Mouse (Mus musculus): ENCODE measurements around the gene Cyp2d22. TPM values are rescaled to one million over a fixed set of nuclear protein-coding genes. Genes with fewer than 3 reads are reported as not detected.
"Not testable (repeated sequence)": the region's sequence is repeated elsewhere in the genome, so short reads cannot be mapped to it uniquely, and the experiment has no call there.

Gene Cyp2d22
- polyA plus RNA-seq, 1 experiment from 2014 or later, result 12.3 TPM

- no peaks in the 10 kb centered on the region for H3K27me3 ChIP-seq
- H3K4me1 ChIP-seq (replicated peaks), result peaks cover 38% of the 10 kb centered on the region
- no peaks in the 10 kb centered on the region for H3K9me3 ChIP-seq (replicated peaks)
- H3K36me3 ChIP-seq, result no peaks in the 10 kb centered on the region
- no peak overlapping the region for H3K4me2 ChIP-seq
- H3K27ac ChIP-seq, result peak overlapping the region; percentile 65
- WGBS, result 89% methylated on average over 9 of the region's 9 CpGs
- H3K9ac ChIP-seq, result no peak overlapping the region
- ATAC-seq (replicated peaks; ENCODE audit: insufficient number of reproducible peaks, insufficient read depth, low FRiP score, low read depth), result no peak
- H3K4me3 ChIP-seq, result no peak overlapping the region
These were observed 4.2 kb downstream of the Cyp2d22 start for GRCm38 (mm10) chr15:82375855-82376254.

GRCm38 (mm10) chr15:82374437-82374836 is 5.6 kb downstream of the Cyp2d22 start:
- no peaks in the 10 kb centered on the region for H3K27me3 ChIP-seq
- H3K9ac ChIP-seq, result no peak overlapping the region
- ATAC-seq (replicated peaks; ENCODE audit: insufficient number of reproducible peaks, insufficient read depth, low FRiP score, low read depth), result no peak
- H3K4me2 ChIP-seq, result no peak overlapping the region
- H3K4me3 ChIP-seq, result no peak overlapping the region
- H3K36me3 ChIP-seq, result no peaks in the 10 kb centered on the region
- WGBS, result 81% methylated on average over 5 of the region's 5 CpGs
- H3K27ac ChIP-seq, result no peak overlapping the region
- no peaks in the 10 kb centered on the region for H3K9me3 ChIP-seq (replicated peaks)
- H3K4me1 ChIP-seq (replicated peaks), result peaks cover 31% of the 10 kb centered on the region

- no peaks in the 10 kb centered on the region for H3K9me3 ChIP-seq (replicated peaks)
- H3K27ac ChIP-seq, result no peak overlapping the region
- ATAC-seq (replicated peaks; ENCODE audit: insufficient number of reproducible peaks, insufficient read depth, low FRiP score, low read depth), result no peak
- H3K4me2 ChIP-seq, result no peak overlapping the region
- H3K9ac ChIP-seq, result no peak overlapping the region
- WGBS, result 83% methylated on average over 5 of the region's 5 CpGs
- H3K4me1 ChIP-seq (replicated peaks), result peaks cover 23% of the 10 kb centered on the region
- peaks cover 3% of the 10 kb centered on the region; the same call in 1 of the 2 replicates for H3K36me3 ChIP-seq
- no peak overlapping the region for H3K4me3 ChIP-seq
- no peaks in the 10 kb centered on the region for H3K27me3 ChIP-seq
These were observed 7.1 kb downstream of the Cyp2d22 start for GRCm38 (mm10) chr15:82372991-82373390.

GRCm38 (mm10) chr15:82372446-82372845 is 7.6 kb downstream of the Cyp2d22 start:
- Histone ChIP-seq H3K27me3 (no peaks in the 10 kb centered on the region), H3K4me1 (replicated peaks) (peaks cover 17% of the 10 kb centered on the region), H3K4me2 (no peak overlapping the region), H3K36me3 (peaks cover 3% of the 10 kb centered on the region; the same call in 1 of the 2 replicates), H3K9me3 (replicated peaks) (no peaks in the 10 kb centered on the region), H3K9ac (no peak overlapping the region), H3K4me3 (no peak overlapping the region), H3K27ac (no peak overlapping the region)
- 85% methylated on average over 6 of the region's 6 CpGs for WGBS
- no peak for ATAC-seq (replicated peaks; ENCODE audit: insufficient number of reproducible peaks, insufficient read depth, low FRiP score, low read depth)

- Histone ChIP-seq H3K27ac (no peak overlapping the region), H3K9me3 (replicated peaks) (no peaks in the 10 kb centered on the region), H3K9ac (no peak overlapping the region), H3K4me2 (no peak overlapping the region), H3K4me3 (no peak overlapping the region), H3K4me1 (replicated peaks) (0 out of 2 replicates have a peak, but pooled peaks cover 2% of the 10 kb centered on the region), H3K36me3 (peaks cover 3% of the 10 kb centered on the region; the same call in 1 of the 2 replicates), H3K27me3 (no peaks in the 10 kb centered on the region)
- no peak for ATAC-seq (replicated peaks; ENCODE audit: insufficient number of reproducible peaks, insufficient read depth, low FRiP score, low read depth)
- WGBS, result 83% methylated on average over 1 of the region's 1 CpGs
These were observed 11.2 kb downstream of the Cyp2d22 start for GRCm38 (mm10) chr15:82368851-82369250.

GRCm38 (mm10) chr15:82368146-82368545 is 11.9 kb downstream of the Cyp2d22 start:
- Histone ChIP-seq H3K4me2 (no peak overlapping the region), H3K9ac (no peak overlapping the region), H3K4me1 (replicated peaks) (0 out of 2 replicates have a peak, but pooled peaks cover 2% of the 10 kb centered on the region), H3K27me3 (no peaks in the 10 kb centered on the region), H3K36me3 (peaks cover 3% of the 10 kb centered on the region; the same call in 1 of the 2 replicates), H3K4me3 (no peak overlapping the region), H3K9me3 (replicated peaks) (no peaks in the 10 kb centered on the region), H3K27ac (no peak overlapping the region)
- ATAC-seq (replicated peaks; ENCODE audit: insufficient number of reproducible peaks, insufficient read depth, low FRiP score, low read depth), result no peak
- 80% methylated on average over 4 of the region's 4 CpGs for WGBS

- not testable (repeated sequence) for ATAC-seq (replicated peaks; ENCODE audit: insufficient number of reproducible peaks, insufficient read depth, low FRiP score, low read depth); H3K4me3 ChIP-seq; H3K9me3 ChIP-seq (replicated peaks); H3K9ac ChIP-seq; H3K36me3 ChIP-seq; H3K4me1 ChIP-seq (replicated peaks); H3K27me3 ChIP-seq
- H3K27ac ChIP-seq, result peak overlapping the region; percentile 57; the same call in 1 of the 2 replicates
- H3K4me2 ChIP-seq, result peak overlapping the region; percentile 45; the same call in 1 of the 2 replicates
- 8% methylated on average over 5 of the region's 9 CpGs for WGBS
These were observed 15.5 kb downstream of the Cyp2d22 start for GRCm38 (mm10) chr15:82364561-82364960.

GRCm38 (mm10) chr15:82363801-82364200 is 16.3 kb downstream of the Cyp2d22 start:
- H3K27me3 ChIP-seq; H3K4me2 ChIP-seq; H3K36me3 ChIP-seq; H3K4me3 ChIP-seq; H3K27ac ChIP-seq; ATAC-seq (replicated peaks; ENCODE audit: insufficient number of reproducible peaks, insufficient read depth, low FRiP score, low read depth); H3K9ac ChIP-seq; H3K9me3 ChIP-seq (replicated peaks): not testable (repeated sequence)
- H3K4me1 ChIP-seq (replicated peaks), result peaks cover 12% of the 10 kb centered on the region
- 52% methylated on average over 11 of the region's 12 CpGs for WGBS

- H3K27ac ChIP-seq, result peak overlapping the region; percentile 78
- H3K4me3 ChIP-seq, result no peak overlapping the region
- H3K4me1 ChIP-seq (replicated peaks), result peaks cover 18% of the 10 kb centered on the region
- ATAC-seq (replicated peaks; ENCODE audit: insufficient number of reproducible peaks, insufficient read depth, low FRiP score, low read depth), result peak; percentile 75
- no peak overlapping the region for H3K4me2 ChIP-seq
- no peaks in the 10 kb centered on the region for H3K27me3 ChIP-seq
- WGBS, result 59% methylated on average over 4 of the region's 4 CpGs
- H3K36me3 ChIP-seq, result no peaks in the 10 kb centered on the region
- no peak overlapping the region for H3K9ac ChIP-seq
- no peaks in the 10 kb centered on the region for H3K9me3 ChIP-seq (replicated peaks)
These were observed 17.8 kb downstream of the Cyp2d22 start for GRCm38 (mm10) chr15:82362234-82362633.

GRCm38 (mm10) chr15:82361459-82362018 is 18.5 kb downstream of the Cyp2d22 start:
- Histone ChIP-seq H3K4me2 (no peak overlapping the region), H3K9ac (0 out of 2 replicates have a peak overlapping the region, but pooled peaks have one; percentile 4), H3K9me3 (replicated peaks) (no peaks in the 10 kb centered on the region), H3K27ac (peak overlapping the region; percentile 78), H3K36me3 (no peaks in the 10 kb centered on the region), H3K27me3 (no peaks in the 10 kb centered on the region), H3K4me1 (replicated peaks) (peaks cover 18% of the 10 kb centered on the region), H3K4me3 (no peak overlapping the region)
- 54% methylated on average over 11 of the region's 11 CpGs for WGBS
- ATAC-seq (replicated peaks; ENCODE audit: insufficient number of reproducible peaks, insufficient read depth, low FRiP score, low read depth), result peak; percentile 69

GRCm38 (mm10) chr15:82358431-82359260 is 21.4 kb downstream of the Cyp2d22 start:
- ATAC-seq (replicated peaks; ENCODE audit: insufficient number of reproducible peaks, insufficient read depth, low FRiP score, low read depth), result no peak
- 48% methylated on average over 22 of the region's 22 CpGs for WGBS
- peak overlapping the region; percentile 26; the same call in 1 of the 2 replicates for H3K4me2 ChIP-seq
- H3K9ac ChIP-seq, result 0 out of 2 replicates have a peak overlapping the region, but pooled peaks have one; percentile 19
- H3K27ac ChIP-seq, result peak overlapping the region; percentile 62
- peaks cover 22% of the 10 kb centered on the region for H3K4me1 ChIP-seq (replicated peaks)
- no peaks in the 10 kb centered on the region for H3K27me3 ChIP-seq
- no peak overlapping the region for H3K4me3 ChIP-seq
- H3K9me3 ChIP-seq (replicated peaks), result no peaks in the 10 kb centered on the region
- H3K36me3 ChIP-seq, result no peaks in the 10 kb centered on the region

Measured in heart, embryonic 15.5 days (tissue).